Mouse (Mus musculus): Measurements from ENCODE around the gene Mmel1. TPM values are rescaled to one million over a fixed set of nuclear protein-coding genes. Genes with fewer than 3 reads are reported as not detected.

The Mmel1 gene
- total RNA-seq, 2 experiments from 2014 or later, result 0.34 to 0.62 TPM

- DNase-seq (ENCODE audit: low spot score in 2 of 2), result no peak
Observed at GRCm38 (mm10) chr4:154902371-154902770, 33.0 kb downstream of the Mmel1 start.

- DNase-seq (ENCODE audit: low spot score in 2 of 2), result no peak
Observed at GRCm38 (mm10) chr4:154904185-154905071, 35.0 kb downstream of the Mmel1 start.

- DNase-seq (ENCODE audit: low spot score in 2 of 2), result peak in 1 of 2 experiments; percentile 75
Observed at GRCm38 (mm10) chr4:154907833-154908232, 38.4 kb downstream of the Mmel1 start.

- no peak for DNase-seq (ENCODE audit: low spot score in 2 of 2)
Observed at GRCm38 (mm10) chr4:154908490-154908889, 39.1 kb downstream of the Mmel1 start.

- no peak for DNase-seq (ENCODE audit: low spot score in 2 of 2)
Observed at GRCm38 (mm10) chr4:154910606-154911522, 41.5 kb downstream of the Mmel1 start.

GRCm38 (mm10) chr4:154911644-154912043, 42.3 kb downstream of the Mmel1 start:
- no peak for DNase-seq (ENCODE audit: low spot score in 2 of 2)

- DNase-seq (ENCODE audit: low spot score in 2 of 2), result no peak
Observed at GRCm38 (mm10) chr4:154913845-154914244, 44.5 kb downstream of the Mmel1 start.

- no peak for DNase-seq (ENCODE audit: low spot score in 2 of 2)
Observed at GRCm38 (mm10) chr4:154914252-154914651, 44.9 kb downstream of the Mmel1 start.

GRCm38 (mm10) chr4:154914707-154915106, 45.3 kb downstream of the Mmel1 start:
- no peak for DNase-seq (ENCODE audit: low spot score in 2 of 2)

GRCm38 (mm10) chr4:154915286-154915685, 45.9 kb downstream of the Mmel1 start:
- DNase-seq (ENCODE audit: low spot score in 2 of 2), result no peak

GRCm38 (mm10) chr4:154916662-154917061, 47.3 kb downstream of the Mmel1 start:
- DNase-seq (ENCODE audit: low spot score in 2 of 2), result no peak

GRCm38 (mm10) chr4:154922291-154922690, 52.9 kb downstream of the Mmel1 start:
- no peak for DNase-seq (ENCODE audit: low spot score in 2 of 2)

GRCm38 (mm10) chr4:154922931-154923330, 53.5 kb downstream of the Mmel1 start:
- no peak for DNase-seq (ENCODE audit: low spot score in 2 of 2)

GRCm38 (mm10) chr4:154925413-154925812, 56.0 kb downstream of the Mmel1 start:
- no peak for DNase-seq (ENCODE audit: low spot score in 2 of 2)

- DNase-seq (ENCODE audit: low spot score in 2 of 2), result no peak
Observed at GRCm38 (mm10) chr4:154926969-154927898, 57.8 kb downstream of the Mmel1 start.

- no peak for DNase-seq (ENCODE audit: low spot score in 2 of 2)
Observed at GRCm38 (mm10) chr4:154927899-154928337, 58.5 kb downstream of the Mmel1 start.

GRCm38 (mm10) chr4:154928395-154929087, 59.2 kb downstream of the Mmel1 start, which contains the start of gene Tnfrsf14:
Tnfrsf14 (minus strand) TSS chr4:154928563.
- DNase-seq (ENCODE audit: low spot score in 2 of 2), result no peak

- no peak for DNase-seq (ENCODE audit: low spot score in 2 of 2)
Observed at GRCm38 (mm10) chr4:154929088-154929660, 59.8 kb downstream of the Mmel1 start.

- DNase-seq (ENCODE audit: low spot score in 2 of 2), result no peak
Observed at GRCm38 (mm10) chr4:154933306-154933907, 64.0 kb downstream of the Mmel1 start.

Data from gastrocnemius, postnatal 4 days (tissue).